Mouse (Mus musculus) heart, adult 11 months (tissue): ENCODE measurements at regions not wholly inside any gene's neighbourhood (a gene's known extent, or its start where the extent isn't known, plus 50 kb on each side); places are given as distances from the start of the nearest gene placed in this dataset.

ENCODE experiments used
- DNase-seq: peaks from one replicate; pipeline ENCODE4 v3.0.0; 2022

- no peak for DNase-seq
Observed at GRCm38 (mm10) chr2:162720016-162720415, 59.1 kb upstream of the Ptprt start.

- DNase-seq = no peak
Observed at GRCm38 (mm10) chr2:162718466-162718865, 57.5 kb upstream of the Ptprt start.

GRCm38 (mm10) chr2:162714976-162715375, 54.0 kb upstream of the Ptprt start:
- no peak for DNase-seq

- DNase-seq = no peak
Observed at GRCm38 (mm10) chr2:162712972-162713371, 52.0 kb upstream of the Ptprt start.

- peak; percentile 90 for DNase-seq
Observed at GRCm38 (mm10) chr2:162712394-162712793, 51.4 kb upstream of the Ptprt start.
